In the genomic region with DNA sequence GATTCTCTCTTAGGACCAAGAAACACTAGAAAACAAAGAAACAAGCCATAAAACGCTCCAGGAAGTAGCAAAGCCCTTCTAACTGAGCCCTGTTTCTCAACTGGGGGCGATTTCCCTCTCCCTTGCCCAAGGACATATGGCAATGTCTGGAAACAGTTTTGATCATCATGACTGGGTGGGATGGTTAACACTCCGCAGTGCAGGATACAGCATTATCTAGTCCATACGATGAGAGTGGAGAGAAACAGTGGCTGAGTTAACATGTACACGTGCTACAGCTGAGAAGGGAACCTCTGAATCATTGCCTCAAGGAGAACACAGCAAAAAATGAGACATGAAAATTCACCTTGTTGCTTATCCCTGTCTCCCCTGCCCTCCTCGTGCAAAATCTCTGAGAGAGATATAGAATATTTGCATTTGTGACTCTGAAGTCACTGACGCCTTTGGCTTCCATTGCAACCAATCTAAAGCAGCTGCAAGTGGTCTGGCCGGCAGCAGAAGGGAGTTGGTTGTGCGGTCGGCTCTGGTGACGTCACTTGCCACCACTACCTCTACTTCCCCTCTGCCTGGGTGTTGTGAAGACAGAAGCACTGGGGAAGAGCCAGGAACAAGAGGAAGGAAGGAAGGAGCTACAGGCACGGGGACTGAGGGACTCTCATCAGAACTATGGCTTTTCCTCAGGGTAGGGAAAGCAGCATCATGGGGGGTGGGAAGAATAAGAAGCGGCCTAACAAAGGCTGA, we compare ENCODE assay signal across 11 mouse cellular contexts.
DNase-seq lines count a peak whose midpoint lies in the region; ATAC-seq and TF ChIP-seq lines count a peak whose summit lies in the region.
"Had no signal": no experiment of that assay in that cellular context is flagged by ENCODE, and none has a peak within 500 bp of the region (broad histone marks: within the 10 kb centered on the region; RNA-seq: fewer than 3 reads in every experiment).

No protein-coding gene starts in this region.

- no peak for TF ChIP-seq CTCF in liver, embryonic 14.5 days (IDR thresholded peaks at IDR 0.05; ENCODE audit: low read depth)
- no peak for TF ChIP-seq CTCF in spleen, adult 2 months (IDR thresholded peaks at IDR 0.05; ENCODE audit: extremely low read depth, insufficient read depth, insufficient read length, insufficient replicate concordance)
- TF ChIP-seq CTCF in intestine, postnatal 0 days (IDR thresholded peaks at IDR 0.05; ENCODE audit: low read depth): no peak

- H3K36me3 ChIP-seq in heart, embryonic 10.5 days: no peaks in the 10 kb centered on the region
- H3K36me3 ChIP-seq in liver, embryonic 14.5 days (replicated peaks; ENCODE audit: control insufficient read depth, insufficient read depth, low read depth): no peaks in the 10 kb centered on the region
- no peaks in the 10 kb centered on the region for H3K36me3 ChIP-seq in spleen, adult 2 months (ENCODE audit: control insufficient read depth, insufficient read depth, low read length)
- no peaks in the 10 kb centered on the region; the same call in 1 of the 2 replicates for H3K36me3 ChIP-seq in intestine, postnatal 0 days (ENCODE audit: control insufficient read depth, insufficient read depth)
- H3K36me3 ChIP-seq: heart, embryonic 13.5 days; neural tube, embryonic 13.5 days had no signal

- no peak overlapping the region for H3K9ac ChIP-seq in liver, embryonic 14.5 days (replicated peaks)
- no peak overlapping the region for H3K9ac ChIP-seq in intestine, postnatal 0 days (ENCODE audit: low read depth, low read length)
- H3K9ac ChIP-seq: heart, embryonic 13.5 days; neural tube, embryonic 13.5 days had no signal

- H3K4me2 ChIP-seq in liver, embryonic 14.5 days (ENCODE audit: low read depth): no peak overlapping the region
- H3K4me2 ChIP-seq in intestine, postnatal 0 days (replicated peaks; ENCODE audit: low read depth): no peak overlapping the region
- H3K4me2 ChIP-seq: heart, embryonic 13.5 days; neural tube, embryonic 13.5 days had no signal

- no peak for TF ChIP-seq EP300 in liver, embryonic 14.5 days (IDR thresholded peaks at IDR 0.05; ENCODE audit: low read depth)

- H3K4me1 ChIP-seq in heart, embryonic 10.5 days: peaks cover 53% of the 10 kb centered on the region
- H3K4me1 ChIP-seq in liver, embryonic 14.5 days (replicated peaks; ENCODE audit: control insufficient read depth in 2 of 2, insufficient read depth in 2 of 2, low read length in 1 of 2): no peaks in the 10 kb centered on the region; a peak in 2 of 4 replicates
- peaks cover 17% of the 10 kb centered on the region; the same call in 1 of the 2 replicates for H3K4me1 ChIP-seq in spleen, adult 2 months (ENCODE audit: control insufficient read depth, insufficient read depth, insufficient read length)
- no peaks in the 10 kb centered on the region for H3K4me1 ChIP-seq in intestine, postnatal 0 days (replicated peaks; ENCODE audit: control insufficient read depth, insufficient read depth, low read length)

- WGBS in heart, embryonic 10.5 days: 63% methylated on average over 13 of the region's 13 CpGs
- 35% methylated on average over 13 of the region's 13 CpGs for WGBS in liver, embryonic 14.5 days (ENCODE audit: insufficient replicate concordance)
- 39% methylated on average over 13 of the region's 13 CpGs for WGBS in spleen, adult 2 months
- 73% methylated on average over 13 of the region's 13 CpGs for WGBS in intestine, postnatal 0 days

- DNase-seq in heart, adult 11 months: peak; percentile 96
- DNase-seq in heart, embryonic 10.5 days (ENCODE audit: low spot score): no peak
- peak; percentile 47 for DNase-seq in T-cell, adult 2 months (ENCODE audit: low spot score)
- DNase-seq in liver, embryonic 14.5 days (ENCODE audit: low read depth in 3 of 3, low spot score in 3 of 3): peak in 2 of 3 experiments; percentile 10
- DNase-seq in spleen, adult 2 months (ENCODE audit: low read depth in 1 of 2, low spot score in 2 of 2): peak; percentile 43 to 59
- DNase-seq in kidney, adult 8-10 months: no peak
- DNase-seq in urinary bladder, postnatal 10 days (ENCODE audit: low spot score): no peak
- DNase-seq: kidney, postnatal 36 days had no signal

- TF ChIP-seq POLR2A in spleen, adult 2 months (IDR thresholded peaks at IDR 0.05; ENCODE audit: low read depth, low read length): no peak

- no peaks in the 10 kb centered on the region for H3K9me3 ChIP-seq in heart, embryonic 10.5 days
- H3K9me3 ChIP-seq in liver, embryonic 14.5 days (ENCODE audit: control insufficient read depth, low read length): no peaks in the 10 kb centered on the region
- no peaks in the 10 kb centered on the region for H3K9me3 ChIP-seq in intestine, postnatal 0 days (ENCODE audit: control insufficient read depth)
- H3K9me3 ChIP-seq: heart, embryonic 13.5 days; neural tube, embryonic 13.5 days had no signal

- no peak overlapping the region for H3K4me3 ChIP-seq in heart, embryonic 10.5 days
- H3K4me3 ChIP-seq in liver, embryonic 14.5 days (ENCODE audit: insufficient read depth in 1 of 2, low read depth in 2 of 2, low read length in 2 of 2): no peak overlapping the region
- no peak overlapping the region for H3K4me3 ChIP-seq in spleen, adult 2 months (ENCODE audit: extremely low read depth, insufficient read depth, insufficient read length)
- no peak overlapping the region for H3K4me3 ChIP-seq in intestine, postnatal 0 days (ENCODE audit: low read depth, low read length)
- H3K4me3 ChIP-seq: heart, embryonic 13.5 days; neural tube, embryonic 13.5 days had no signal

- ATAC-seq in liver, embryonic 14.5 days (ENCODE audit: insufficient read depth): no peak
- no peak for ATAC-seq in intestine, postnatal 0 days

- no peak overlapping the region for H3K27ac ChIP-seq in heart, embryonic 10.5 days
- H3K27ac ChIP-seq in liver, embryonic 14.5 days: no peak overlapping the region
- H3K27ac ChIP-seq in spleen, adult 2 months (ENCODE audit: insufficient read depth, low read length): no peak overlapping the region
- H3K27ac ChIP-seq in intestine, postnatal 0 days (ENCODE audit: low read depth, low read length): no peak overlapping the region
- H3K27ac ChIP-seq: heart, embryonic 13.5 days; neural tube, embryonic 13.5 days had no signal

- no peaks in the 10 kb centered on the region for H3K27me3 ChIP-seq in heart, embryonic 10.5 days (ENCODE audit: insufficient read depth, poor library complexity, severe bottlenecking)
- no peaks in the 10 kb centered on the region for H3K27me3 ChIP-seq in liver, embryonic 14.5 days (ENCODE audit: control insufficient read depth, insufficient read depth, low read length)
- H3K27me3 ChIP-seq in spleen, adult 2 months (ENCODE audit: control insufficient read depth, insufficient read depth, low read length): no peaks in the 10 kb centered on the region
- no peaks in the 10 kb centered on the region for H3K27me3 ChIP-seq in intestine, postnatal 0 days (replicated peaks; ENCODE audit: control insufficient read depth, insufficient read depth, low read length)
- H3K27me3 ChIP-seq: heart, embryonic 13.5 days; neural tube, embryonic 13.5 days had no signal

Comparison
In these comparisons a context has a peak if more than half of its experiments do, and no peak if none do; other contexts are left out.
1. DNase-seq: peak in heart, adult 11 months (single experiment), T-cell, adult 2 months (single experiment), liver, embryonic 14.5 days (2 of 3) and spleen, adult 2 months (2 of 2); none in heart, embryonic 10.5 days (single experiment), kidney, adult 8-10 months (0 of 2) and urinary bladder, postnatal 10 days (single experiment).